Comparison of ENCODE assay signal across 18 mouse cellular contexts in genomic region chr12:44923273-44923672, GRCm38 (mm10).
"Had no signal": no experiment of that assay in that cellular context is flagged by ENCODE, and none has a peak within 500 bp of the region (broad histone marks: within the 10 kb centered on the region; RNA-seq: fewer than 3 reads in every experiment).

No protein-coding gene starts in this region.

- H3K27me3 ChIP-seq: hindbrain, embryonic 13.5 days; limb, embryonic 13.5 days; liver, embryonic 15.5 days; stomach, embryonic 15.5 days had no signal

- H3K4me1 ChIP-seq: hindbrain, embryonic 13.5 days; limb, embryonic 10.5 days; liver, embryonic 15.5 days; stomach, embryonic 15.5 days had no signal

- H3K9me3 ChIP-seq: hindbrain, embryonic 13.5 days; limb, embryonic 10.5 days; limb, embryonic 13.5 days; liver, embryonic 15.5 days; stomach, embryonic 15.5 days had no signal

- H3K27ac ChIP-seq: hindbrain, embryonic 13.5 days; limb, embryonic 10.5 days; liver, embryonic 15.5 days; stomach, embryonic 15.5 days had no signal

- H3K36me3 ChIP-seq: hindbrain, embryonic 13.5 days; limb, embryonic 10.5 days; limb, embryonic 13.5 days; liver, embryonic 15.5 days; stomach, embryonic 15.5 days had no signal

- H3K4me3 ChIP-seq: hindbrain, embryonic 13.5 days; limb, embryonic 10.5 days; limb, embryonic 13.5 days; liver, embryonic 15.5 days; stomach, embryonic 15.5 days had no signal

- ATAC-seq: hindbrain, embryonic 16.5 days had no signal

- DNase-seq: kidney, adult 18-20 months; kidney, postnatal 10 days; liver; lung, adult 2 months; lung, postnatal 14 days; lung, postnatal 4 days; midbrain, embryonic 14.5 days; right cerebral cortex, postnatal 14 days; right cerebral cortex, postnatal 4 days; spleen, adult 18-20 months; thymus, postnatal 25 days had no signal

- H3K4me2 ChIP-seq: hindbrain, embryonic 13.5 days; limb, embryonic 13.5 days; liver, embryonic 15.5 days; midbrain, embryonic 11.5 days; stomach, embryonic 15.5 days had no signal

- H3K9ac ChIP-seq: hindbrain, embryonic 13.5 days; limb, embryonic 13.5 days; liver, embryonic 15.5 days; stomach, embryonic 15.5 days had no signal
